Mouse (Mus musculus) MEL (cell line): ENCODE data around the gene Mis18a.

Experiments
- BHLHE40 ChIP-seq: IDR thresholded peaks from 2 replicates; pipeline ENCODE4 v1.6.1; 2012; ENCODE audit warnings: low read depth, mild to moderate bottlenecking, inconsistent platforms, low read length, improper control_type of control experiment, borderline replicate concordance
- CTCF ChIP-seq, 3 experiments: IDR thresholded peaks in 2 of 3; conservative IDR thresholded peaks in 1 of 3; 2 replicates each; pipeline ENCODE4 v1.5.1; 2011 to 2012; ENCODE audit warnings: low read length in 3 of 3, low read depth in 2 of 3, mild to moderate bottlenecking in 2 of 3, improper control_type of control experiment in 1 of 3, inconsistent platforms in 1 of 3, mixed read lengths in 1 of 3, moderate library complexity in 1 of 3; ENCODE audit not compliant: control insufficient read depth in 1 of 3, insufficient read depth in 1 of 3, poor library complexity in 1 of 3, severe bottlenecking in 1 of 3
- E2F4 ChIP-seq: IDR thresholded peaks from 2 replicates; pipeline ENCODE4 v1.6.1; 2011; ENCODE audit warnings: low read depth, low read length, improper control_type of control experiment, borderline replicate concordance
- HCFC1 ChIP-seq: IDR thresholded peaks from 2 replicates; pipeline ENCODE4 v1.6.1; 2012; ENCODE audit warnings: low read depth, mild to moderate bottlenecking, inconsistent platforms, low read length, improper control_type of control experiment, moderate library complexity
- POLR2A ChIP-seq, 2 experiments: IDR thresholded peaks; 2 replicates each; pipeline ENCODE4 v1.6.1; 2011 to 2012; ENCODE audit warnings: low read length in 2 of 2, mild to moderate bottlenecking in 2 of 2, control low read depth in 1 of 2, improper control_type of control experiment in 1 of 2, low read depth in 1 of 2, moderate library complexity in 1 of 2; ENCODE audit not compliant: control insufficient read depth in 1 of 2, insufficient read depth in 1 of 2, poor library complexity in 1 of 2
- TAL1 ChIP-seq: IDR thresholded peaks from 2 replicates; pipeline ENCODE4 v1.6.1; 2012; ENCODE audit warnings: mild to moderate bottlenecking, inconsistent platforms, low read length, moderate library complexity, mixed read lengths
- TBP ChIP-seq: IDR thresholded peaks from 2 replicates; pipeline ENCODE4 v1.8.0; 2011; ENCODE audit warnings: low read depth, low read length, improper control_type of control experiment

DNA sequence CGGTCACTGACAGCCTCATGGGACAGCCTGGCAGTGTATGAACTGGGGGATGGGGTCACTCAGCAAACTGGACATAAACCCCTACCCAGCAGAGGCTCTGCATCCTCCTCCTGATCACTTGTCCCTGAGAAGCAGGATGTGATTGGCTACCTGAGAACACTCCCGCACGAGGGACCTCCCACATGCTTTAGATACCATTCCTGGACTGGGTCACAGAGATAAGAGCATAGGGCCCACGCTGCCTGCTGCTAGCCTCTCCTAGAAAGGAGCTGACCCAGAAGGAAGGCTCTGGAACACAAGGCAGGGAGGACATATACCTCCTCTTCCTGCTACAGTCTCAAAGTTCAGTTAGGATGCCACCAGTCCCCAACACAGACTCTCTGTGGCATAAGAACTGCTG lies 33.3 kb upstream of the Mis18a start:
- TF ChIP-seq POLR2A (IDR thresholded peaks at IDR 0.05; ENCODE audit: control insufficient read depth in 1 of 2, insufficient read depth in 1 of 2, low read depth in 1 of 2, low read length in 2 of 2, poor library complexity in 1 of 2) (no peak), BHLHE40 (no peak), TBP (no peak), E2F4 (no peak), TAL1 (peak; percentile 61), CTCF (IDR thresholded peaks at IDR 0.05 in 2 of 3, conservative IDR thresholded peaks at IDR 0.05 in 1 of 3; ENCODE audit: control insufficient read depth in 1 of 3, insufficient read depth in 1 of 3, low read depth in 2 of 3, low read length in 3 of 3, poor library complexity in 1 of 3, severe bottlenecking in 1 of 3) (no peak), HCFC1 (no peak)
